Mouse (Mus musculus) bone marrow, adult 2 months (tissue): ENCODE results near the gene Ldhc.

ENCODE experiments used
- CTCF ChIP-seq: fragments of 200-500 bp; IDR thresholded peaks from 2 replicates; pipeline ENCODE4 v1.5.1; 2011; ENCODE audit warnings: low read length, control low read depth; ENCODE audit not compliant: control insufficient read depth, insufficient read depth
- POLR2A ChIP-seq: fragments of 200-500 bp; IDR thresholded peaks from 2 replicates; pipeline ENCODE4 v1.6.1; 2011; ENCODE audit warnings: low read depth, mild to moderate bottlenecking, control low read depth, low read length, borderline replicate concordance; ENCODE audit not compliant: control insufficient read depth

DNA sequence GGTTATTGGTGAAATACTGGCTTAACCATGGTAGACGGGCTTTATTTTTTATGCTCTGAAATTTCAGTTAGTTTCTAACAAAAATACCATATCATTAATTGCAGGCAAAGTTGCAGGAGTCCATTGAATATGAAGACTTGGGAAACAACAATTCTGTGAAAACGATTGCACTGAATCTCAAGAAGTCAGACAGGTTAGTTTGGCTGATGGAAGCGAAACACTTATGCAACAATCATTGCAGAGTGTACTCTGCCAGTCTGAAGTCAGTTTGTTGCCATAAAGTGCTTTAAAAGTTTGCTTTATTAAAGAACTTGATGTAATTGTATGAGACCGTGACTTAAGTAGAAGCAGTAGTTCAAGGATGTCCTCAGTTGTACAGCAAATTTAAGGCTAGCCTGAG is 47.0 kb upstream of the Ldhc start:
- TF ChIP-seq CTCF (no peak), POLR2A (no peak)
